Mouse (Mus musculus): ENCODE measurements around the gene Rdh8.

DNA sequence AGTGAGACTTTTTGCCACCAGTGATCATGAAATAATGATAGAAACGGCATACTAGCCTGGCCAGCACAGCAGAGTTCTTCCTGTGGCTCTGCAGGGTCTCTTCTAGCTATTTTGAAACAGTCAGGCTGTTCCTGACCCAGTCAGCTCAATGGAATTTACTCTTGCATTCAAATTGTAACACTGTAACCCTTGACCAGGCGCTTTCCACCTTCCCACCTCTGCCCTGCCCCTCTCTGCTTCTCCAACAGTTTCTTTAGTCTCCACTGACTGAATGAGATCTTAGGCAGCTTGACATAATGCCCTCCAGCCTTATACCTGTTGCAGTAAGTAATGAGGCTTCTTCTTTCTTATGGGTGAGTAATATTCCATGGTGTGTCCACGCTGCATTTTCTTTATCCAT, 48.6 kb downstream of the Rdh8 start:
- no peak for TF ChIP-seq CTCF (IDR thresholded peaks at IDR 0.05; ENCODE audit: low read depth, low read length)
- TF ChIP-seq GATA1 (IDR thresholded peaks at IDR 0.05; ENCODE audit: borderline replicate concordance, low read length): no peak
- TF ChIP-seq POLR2AphosphoS5 (IDR thresholded peaks at IDR 0.05; ENCODE audit: insufficient replicate concordance, low read depth, low read length): no peak
